Mouse (Mus musculus): ENCODE data around the gene Pcdh15.

Gene Pcdh15

GRCm38 (mm10) chr10:73938989-73939388, 839.8 kb downstream of the Pcdh15 start:
- DNase-seq (ENCODE audit: extremely low read depth, low read depth), result no peak

- no peak for DNase-seq (ENCODE audit: extremely low read depth, low read depth)
Observed at GRCm38 (mm10) chr10:73947799-73948198, 848.7 kb downstream of the Pcdh15 start.

GRCm38 (mm10) chr10:73953362-73953761, 854.2 kb downstream of the Pcdh15 start:
- DNase-seq (ENCODE audit: extremely low read depth, low read depth), result no peak

- DNase-seq (ENCODE audit: extremely low read depth, low read depth), result no peak
Observed at GRCm38 (mm10) chr10:73984057-73984456, 884.9 kb downstream of the Pcdh15 start.

- no peak for DNase-seq (ENCODE audit: extremely low read depth, low read depth)
Observed at GRCm38 (mm10) chr10:74008836-74009235, 909.7 kb downstream of the Pcdh15 start.

- DNase-seq (ENCODE audit: extremely low read depth, low read depth), result no peak
Observed at GRCm38 (mm10) chr10:74023091-74023490, 923.9 kb downstream of the Pcdh15 start.

GRCm38 (mm10) chr10:74053059-74053458, 953.9 kb downstream of the Pcdh15 start:
- no peak for DNase-seq (ENCODE audit: extremely low read depth, low read depth)

- DNase-seq (ENCODE audit: extremely low read depth, low read depth), result no peak
Observed at GRCm38 (mm10) chr10:74086653-74087052, 987.5 kb downstream of the Pcdh15 start.

GRCm38 (mm10) chr10:74098296-74098695, 999.2 kb downstream of the Pcdh15 start:
- no peak for DNase-seq (ENCODE audit: extremely low read depth, low read depth)

- DNase-seq (ENCODE audit: extremely low read depth, low read depth), result no peak
Observed at GRCm38 (mm10) chr10:74114107-74114506, 1015.0 kb downstream of the Pcdh15 start.

GRCm38 (mm10) chr10:74116817-74117216, 1017.7 kb downstream of the Pcdh15 start:
- no peak for DNase-seq (ENCODE audit: extremely low read depth, low read depth)

- no peak for DNase-seq (ENCODE audit: extremely low read depth, low read depth)
Observed at GRCm38 (mm10) chr10:74123421-74123820, 1024.3 kb downstream of the Pcdh15 start.

GRCm38 (mm10) chr10:74129192-74129591, 1030.0 kb downstream of the Pcdh15 start:
- no peak for DNase-seq (ENCODE audit: extremely low read depth, low read depth)

GRCm38 (mm10) chr10:74129665-74130064, 1030.5 kb downstream of the Pcdh15 start:
- no peak for DNase-seq (ENCODE audit: extremely low read depth, low read depth)

GRCm38 (mm10) chr10:74130805-74131204, 1031.7 kb downstream of the Pcdh15 start:
- no peak for DNase-seq (ENCODE audit: extremely low read depth, low read depth)

GRCm38 (mm10) chr10:74147966-74148365, 1048.8 kb downstream of the Pcdh15 start:
- DNase-seq (ENCODE audit: extremely low read depth, low read depth), result no peak

- no peak for DNase-seq (ENCODE audit: extremely low read depth, low read depth)
Observed at GRCm38 (mm10) chr10:74181921-74182320, 1082.8 kb downstream of the Pcdh15 start.

- no peak for DNase-seq (ENCODE audit: extremely low read depth, low read depth)
Observed at GRCm38 (mm10) chr10:74203650-74204049, 1104.5 kb downstream of the Pcdh15 start.

- no peak for DNase-seq (ENCODE audit: extremely low read depth, low read depth)
Observed at GRCm38 (mm10) chr10:74217268-74217667, 1118.1 kb downstream of the Pcdh15 start.

- no peak for DNase-seq (ENCODE audit: extremely low read depth, low read depth)
Observed at GRCm38 (mm10) chr10:74220439-74220838, 1121.3 kb downstream of the Pcdh15 start.

- DNase-seq (ENCODE audit: extremely low read depth, low read depth), result no peak
Observed at GRCm38 (mm10) chr10:74257716-74258446, 1158.7 kb downstream of the Pcdh15 start.

- DNase-seq (ENCODE audit: extremely low read depth, low read depth), result no peak
Observed at GRCm38 (mm10) chr10:74258639-74259038, 1159.5 kb downstream of the Pcdh15 start.

GRCm38 (mm10) chr10:74269637-74270269, 1170.6 kb downstream of the Pcdh15 start:
- DNase-seq (ENCODE audit: extremely low read depth, low read depth), result no peak
